Mouse (Mus musculus) c-Kit-positive CD71-positive TER-119-negative erythroid progenitor cells, embryonic 14.5 days (primary cell): ENCODE measurements around the gene Snn.

Experiments used
- DNase-seq: peaks from one replicate; pipeline ENCODE4 v3.0.0-alpha.2; 2013; ENCODE audit warnings: low read depth

Snn gene

DNA sequence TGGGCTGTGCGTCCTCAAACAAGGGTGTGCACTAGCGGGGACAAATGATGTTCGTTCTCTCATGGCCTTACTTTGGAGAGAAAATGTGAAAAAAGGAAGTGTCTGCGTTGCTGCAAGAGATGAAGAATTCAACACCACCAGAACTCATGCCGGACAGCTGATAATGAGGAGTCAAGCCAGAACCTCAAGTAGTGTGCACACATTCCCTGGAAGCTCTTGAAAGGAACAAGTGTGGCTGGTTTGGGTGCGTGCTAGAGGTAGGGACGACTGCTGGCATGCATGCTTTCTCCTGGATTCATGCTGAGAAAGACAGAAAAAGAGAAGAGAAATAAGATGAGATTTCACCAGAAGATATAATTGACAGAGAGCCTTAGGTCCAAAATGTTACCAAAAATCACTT is 13.6 kb upstream of the Snn start:
- DNase-seq: no peak

DNA sequence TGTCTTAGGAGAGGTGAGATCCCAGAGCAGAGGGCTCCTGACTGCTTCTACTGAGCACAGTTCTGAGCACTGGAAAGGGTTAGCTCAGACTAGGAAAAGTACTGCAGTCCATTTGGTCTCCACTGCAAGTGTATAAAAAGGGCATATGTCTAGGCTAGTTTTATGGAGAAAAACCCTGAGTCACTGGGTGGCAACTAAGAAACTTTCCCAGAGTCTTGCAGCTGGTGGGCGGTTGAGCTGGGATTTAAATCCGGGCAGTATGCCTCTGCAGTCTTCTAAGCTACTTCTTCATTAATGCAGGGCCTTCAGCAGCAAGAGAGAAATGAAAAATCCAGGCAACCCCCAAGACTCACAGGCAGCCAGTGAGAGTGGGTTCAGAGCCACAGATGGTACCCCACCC is 10.5 kb upstream of the Snn start:
- no peak for DNase-seq

GRCm38 (mm10) chr16:11051134-11051533 is 9.6 kb upstream of the Snn start:
- no peak for DNase-seq

GRCm38 (mm10) chr16:11054409-11054808 is 6.3 kb upstream of the Snn start:
- DNase-seq: no peak

GRCm38 (mm10) chr16:11054871-11055270 is 5.9 kb upstream of the Snn start:
- no peak for DNase-seq

GRCm38 (mm10) chr16:11055916-11056315 is 4.8 kb upstream of the Snn start:
- no peak for DNase-seq

- no peak for DNase-seq
Observed at GRCm38 (mm10) chr16:11062794-11063721, 2.3 kb downstream of the Snn start.

- DNase-seq: no peak
Observed at GRCm38 (mm10) chr16:11064341-11064740, 3.6 kb downstream of the Snn start.

GRCm38 (mm10) chr16:11064742-11065141 is 4.0 kb downstream of the Snn start:
- DNase-seq: no peak

DNA sequence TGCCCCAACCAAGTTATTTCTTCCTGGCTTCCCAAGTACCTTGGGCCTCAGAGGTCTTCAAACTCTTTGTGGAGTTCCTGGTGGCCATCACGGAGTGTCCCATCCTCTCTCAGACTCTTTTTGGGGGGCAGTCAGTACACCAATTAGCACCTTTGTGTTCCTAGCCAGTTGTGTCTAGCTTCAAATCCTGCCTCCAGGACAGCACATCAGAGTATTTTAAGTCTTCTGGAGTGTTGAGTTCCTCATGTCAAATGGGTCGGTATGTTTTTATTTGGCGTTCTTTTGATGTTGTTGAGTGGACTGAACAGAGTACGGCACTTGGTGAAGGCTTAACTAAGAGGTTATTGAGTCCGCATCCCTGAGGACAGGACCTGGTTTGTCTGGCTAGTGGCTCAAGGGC is 4.7 kb downstream of the Snn start:
- DNase-seq: no peak

GRCm38 (mm10) chr16:11066029-11066832 is 5.5 kb downstream of the Snn start, which contains the start of gene Litaf:
TSS of gene Litaf (minus strand) at chr16:11066157.
- peak; percentile 92 for DNase-seq

DNA sequence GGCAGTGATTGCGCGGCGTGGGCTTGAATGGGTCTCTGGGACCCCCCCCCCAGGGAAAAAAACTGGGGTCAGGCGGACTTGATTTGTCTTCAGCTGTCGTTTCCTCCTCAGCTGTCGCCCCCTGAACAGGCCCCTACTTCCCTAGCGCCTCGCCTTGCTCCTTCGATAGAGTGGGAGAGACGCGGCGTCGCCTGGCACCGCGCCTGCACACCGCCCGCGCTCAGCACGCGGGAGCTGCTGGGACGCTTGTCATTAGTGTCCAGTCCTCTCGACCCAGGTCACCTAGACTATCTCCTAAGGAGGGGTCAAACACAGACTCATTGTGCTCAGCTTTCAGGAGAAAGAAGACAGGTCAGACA is 6.1 kb downstream of the Snn start:
- DNase-seq: no peak

DNA sequence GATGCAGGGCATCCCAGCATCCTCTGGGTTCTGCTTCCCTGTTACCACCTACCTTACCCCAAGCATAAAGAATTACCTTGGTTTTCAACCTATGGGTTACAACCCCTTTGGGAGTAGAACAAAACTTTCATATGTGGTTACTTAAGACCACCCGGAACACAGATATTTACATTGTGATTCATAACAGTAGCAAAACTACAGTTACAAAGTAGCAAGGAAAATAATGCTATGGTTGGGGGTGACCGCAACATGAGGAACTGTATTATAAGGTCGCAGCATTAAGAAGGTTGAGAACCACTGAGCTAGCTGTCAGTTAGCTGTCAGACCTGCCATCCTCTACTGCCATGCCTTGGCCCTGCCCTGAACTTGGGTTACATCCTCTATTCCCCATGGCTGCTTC is 7.9 kb downstream of the Snn start:
- DNase-seq: no peak

DNA sequence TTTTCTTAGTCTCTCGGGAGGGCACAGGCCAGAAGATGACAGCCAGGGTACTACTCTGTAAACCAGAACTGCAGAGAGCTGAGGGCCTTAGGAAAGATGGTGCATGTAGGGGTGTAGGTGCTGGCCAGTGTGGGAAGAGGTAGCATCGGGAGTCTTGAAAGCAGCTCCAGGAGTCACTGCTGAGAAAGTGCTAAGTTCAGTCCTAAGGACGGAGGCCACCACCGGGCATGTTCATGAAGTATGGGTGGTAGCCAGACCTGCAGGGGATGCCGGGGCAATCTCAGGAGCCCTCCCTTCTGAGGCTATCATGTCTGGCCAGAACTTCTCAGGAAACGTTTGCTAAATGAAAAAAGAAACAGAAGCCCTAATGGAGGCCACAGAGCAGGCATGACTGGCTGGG is 8.5 kb downstream of the Snn start:
- DNase-seq: no peak

GRCm38 (mm10) chr16:11069710-11070420 is 9.1 kb downstream of the Snn start:
- no peak for DNase-seq

- no peak for DNase-seq
Observed at GRCm38 (mm10) chr16:11071176-11071575, 10.4 kb downstream of the Snn start.

DNA sequence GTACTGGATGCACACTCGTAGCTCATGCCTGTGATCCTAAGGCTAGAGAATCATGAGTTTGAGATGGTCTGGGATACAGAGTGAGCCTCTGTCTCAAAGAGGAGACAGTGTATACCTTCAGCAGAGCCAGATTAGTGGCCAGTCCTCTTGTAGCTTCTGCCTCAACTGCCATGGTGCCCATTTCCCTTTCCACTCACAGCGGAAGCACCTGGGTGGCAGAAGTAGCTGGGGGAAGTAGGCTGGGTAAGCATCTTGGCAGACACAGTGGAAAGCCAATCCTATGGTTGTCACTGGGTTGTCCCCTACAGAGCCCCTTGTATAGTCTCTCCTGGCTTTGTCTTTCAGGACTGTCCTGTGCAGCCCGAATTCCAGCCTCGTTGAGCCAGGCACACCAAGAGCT is 11.1 kb downstream of the Snn start:
- no peak for DNase-seq

- DNase-seq: no peak
Observed at GRCm38 (mm10) chr16:11072454-11072853, 11.7 kb downstream of the Snn start.

GRCm38 (mm10) chr16:11073060-11073459 is 12.3 kb downstream of the Snn start:
- no peak for DNase-seq

GRCm38 (mm10) chr16:11077601-11078201 is 17.0 kb downstream of the Snn start:
- no peak for DNase-seq

DNA sequence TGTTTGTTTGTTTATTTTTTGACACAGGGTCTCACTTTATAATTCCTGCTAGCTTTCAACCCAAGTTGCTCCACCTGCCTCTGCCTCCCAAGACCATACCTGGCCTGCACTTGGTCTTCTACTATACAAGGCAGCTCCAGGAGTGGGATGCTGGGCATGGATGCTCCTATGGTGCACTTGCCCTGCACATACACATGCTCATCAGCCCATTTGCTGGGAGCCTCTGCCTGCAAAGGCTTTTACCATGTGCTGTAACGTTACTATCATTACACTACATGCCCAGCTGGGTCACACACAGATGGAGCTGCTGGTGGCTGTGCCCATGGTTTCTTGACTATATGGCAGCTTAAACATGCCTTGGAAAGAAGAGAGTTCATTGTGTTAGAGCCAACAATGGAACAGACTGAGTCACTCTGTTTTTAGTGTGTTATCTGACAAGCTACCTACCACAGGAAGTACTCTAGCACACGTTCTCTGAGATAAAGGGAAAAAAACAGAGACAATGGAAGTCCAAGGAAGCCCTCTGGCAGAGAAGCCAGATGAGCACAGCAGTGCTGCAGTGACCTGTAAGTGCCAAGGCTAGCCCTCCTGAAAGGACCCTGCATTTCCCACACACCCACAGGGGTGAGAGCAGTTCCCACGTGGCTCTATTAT is 17.6 kb downstream of the Snn start:
- DNase-seq: no peak

DNA sequence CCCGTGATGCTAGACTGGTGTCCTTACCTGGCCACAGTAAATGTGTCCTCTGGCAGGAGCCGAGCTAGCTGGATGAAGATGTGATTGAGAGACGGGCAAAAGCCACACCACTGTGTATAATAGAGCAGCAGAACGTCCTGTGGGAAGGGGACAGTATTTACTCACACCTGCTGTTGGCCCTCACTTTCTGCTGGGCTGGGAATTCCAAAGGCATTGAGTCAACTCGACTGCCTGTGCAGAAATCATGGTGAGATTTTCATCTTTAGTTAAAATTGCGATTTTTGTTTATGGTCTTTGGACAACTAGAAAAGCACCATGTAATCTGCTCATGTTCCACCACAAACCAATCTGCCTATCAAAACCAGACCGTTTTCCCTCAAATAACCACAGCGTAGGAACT is 23.4 kb downstream of the Snn start:
- no peak for DNase-seq
